Mouse (Mus musculus) naive thymus-derived CD4-positive, alpha-beta T cell, adult 5 months (primary cell): Measurements from ENCODE around the gene Cyp2c39. TPM values are rescaled to one million over a fixed set of nuclear protein-coding genes. Genes with fewer than 3 reads are reported as not detected.

Experiments
- polyA plus RNA-seq: library from polyadenylated mRNA; unstranded; fragments of 100-300 nt; shearing (Covaris generic); gene quantifications from one replicate; pipeline ENCODE4 v1.2.1, GENCODE M21; 2017

Cyp2c39 gene
- polyA plus RNA-seq = not detected

GRCm38 (mm10) chr19:39510534-39510933, at the start of gene Cyp2c39:
Cyp2c39 (plus strand) TSS chr19:39510862.

DNA sequence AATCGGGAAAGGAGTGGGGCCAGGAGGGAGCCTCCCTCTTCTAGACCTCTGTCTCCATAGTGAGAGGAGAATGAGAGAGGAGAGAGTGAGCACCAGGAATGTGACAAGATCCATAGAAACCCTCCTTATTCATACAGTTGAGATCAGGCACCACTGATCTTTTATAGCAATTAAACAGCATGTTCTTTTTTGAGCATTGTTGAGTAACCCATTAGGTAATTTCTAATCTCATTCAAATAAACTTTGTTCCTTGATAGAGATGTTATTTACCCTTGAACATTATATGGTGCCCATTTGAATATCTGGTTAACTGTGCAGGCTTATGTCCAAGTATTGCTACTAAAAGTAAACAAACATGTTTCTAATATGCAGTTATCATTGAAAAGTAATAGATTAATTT, 47.7 kb upstream of the Cyp2c39 start, which contains the start of gene Cyp2c38:
Gene Cyp2c38, minus strand, starts transcription at position 135 of the 400 bp plus-strand sequence.

Other genes starting within 250 kb of the Cyp2c39 start
- not detected for gene Cyp2c29, start 241.5 kb upstream of the Cyp2c39 start, polyA plus RNA-seq
- not detected for gene Cyp2c38, start 47.8 kb upstream of the Cyp2c39 start, polyA plus RNA-seq
- gene Cyp2c67, start 138.2 kb downstream of the Cyp2c39 start, polyA plus RNA-seq = not detected
- gene Cyp2c68, start 230.2 kb downstream of the Cyp2c39 start, polyA plus RNA-seq = not detected